Mouse (Mus musculus) stomach, postnatal 0 days (tissue): ENCODE measurements around the gene Gm6309.
"Not testable (repeated sequence)": the region's sequence is repeated elsewhere in the genome, so short reads cannot be mapped to it uniquely, and the experiment has no call there.

Experiments used
- CTCF ChIP-seq: IDR thresholded peaks from 2 replicates; pipeline ENCODE4 v1.5.1; 2016; ENCODE audit warnings: antibody characterized with exemption, low read depth, mild to moderate bottlenecking, moderate library complexity
- EP300 ChIP-seq: optimal IDR thresholded peaks from 2 replicates; pipeline ENCODE3; 2016; ENCODE audit warnings: antibody characterized with exemption

- TF ChIP-seq CTCF, EP300: not testable (repeated sequence)
Measured at GRCm38 (mm10) chr5:146158326-146158725, 12.2 kb downstream of the Gm6309 start.
